Mouse (Mus musculus) embryonic facial prominence, embryonic 13.5 days (tissue): ENCODE measurements at regions not wholly inside any gene's neighbourhood (a gene's known extent, or its start where the extent isn't known, plus 50 kb on each side); places are given as distances from the start of the nearest gene placed in this dataset.

ENCODE experiments used
- ATAC-seq: fragments of 200-750 bp; cut with Nextera tagmentation; 2 replicates; pipeline ENCODE4 v1.8.0; 2017; ENCODE audit warnings: low read depth; ENCODE audit not compliant: insufficient number of reproducible peaks, insufficient read depth, low FRiP score, low TSS enrichment
- H3K27ac ChIP-seq: fragments of 300-500 bp; sonication (generic); 2 replicates; pipeline ENCODE4 v1.5.1; 2015; ENCODE audit warnings: moderate library complexity, mild to moderate bottlenecking, inconsistent platforms
- H3K27me3 ChIP-seq: fragments of 300-500 bp; sonication (generic); 2 replicates; pipeline ENCODE4 v1.6.1; 2015; ENCODE audit warnings: mild to moderate bottlenecking, inconsistent platforms
- H3K36me3 ChIP-seq: fragments of 300-500 bp; sonication (generic); 2 replicates; pipeline ENCODE4 v1.6.1; 2015; ENCODE audit warnings: mild to moderate bottlenecking, inconsistent platforms
- H3K4me1 ChIP-seq: fragments of 300-500 bp; sonication (generic); 2 replicates; pipeline ENCODE4 v1.6.1; 2015; ENCODE audit warnings: inconsistent platforms
- H3K4me2 ChIP-seq: fragments of 300-500 bp; sonication (generic); 2 replicates; pipeline ENCODE4 v1.6.1; 2015; ENCODE audit warnings: moderate library complexity, mild to moderate bottlenecking, inconsistent platforms
- H3K4me3 ChIP-seq: fragments of 300-500 bp; sonication (generic); 2 replicates; pipeline ENCODE4 v1.5.1; 2015; ENCODE audit warnings: mild to moderate bottlenecking, inconsistent platforms
- H3K9ac ChIP-seq: fragments of 300-500 bp; sonication (generic); 2 replicates; pipeline ENCODE4 v1.6.1; 2015; ENCODE audit warnings: mild to moderate bottlenecking, inconsistent platforms
- H3K9me3 ChIP-seq: fragments of 300-500 bp; sonication (generic); 2 replicates; pipeline ENCODE4 v1.6.1; 2016; ENCODE audit warnings: inconsistent platforms
- WGBS: fragments of 180-500 bp; shearing (Covaris S2); methylation state at CpG from one replicate; pipeline ENCODE4 v1.1.7; 2015; ENCODE audit warnings: mixed read lengths; 5-methylcytosine and 5-hydroxymethylcytosine counted together

DNA sequence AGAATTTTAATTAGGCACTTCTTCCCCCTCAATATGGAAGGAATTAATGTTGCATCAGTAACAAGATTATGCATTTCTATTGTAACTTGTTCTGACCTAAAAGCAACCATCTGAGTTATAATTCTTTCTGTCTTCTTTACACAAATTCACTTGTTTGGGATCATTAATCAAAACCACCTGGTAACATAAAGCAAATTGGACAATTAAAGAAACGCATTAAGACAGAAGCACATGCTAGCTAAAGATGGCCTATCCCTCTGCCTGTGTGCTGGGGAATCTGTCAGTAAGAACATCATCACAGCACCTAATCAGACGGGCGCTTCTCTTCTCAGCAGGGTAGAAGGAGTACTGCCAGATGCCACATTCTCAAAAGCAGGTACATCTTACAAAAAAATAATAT is 553.7 kb upstream of the Map3k7 start:
- no peak for ATAC-seq
- Histone ChIP-seq H3K9ac (no peak overlapping the region), H3K4me1 (peaks cover 10% of the 10 kb centered on the region), H3K4me3 (no peak overlapping the region), H3K27me3 (no peaks in the 10 kb centered on the region), H3K9me3 (no peaks in the 10 kb centered on the region), H3K36me3 (no peaks in the 10 kb centered on the region), H3K4me2 (no peak overlapping the region), H3K27ac (no peak overlapping the region)
- WGBS: 58% methylated on average over 3 of the region's 3 CpGs

DNA sequence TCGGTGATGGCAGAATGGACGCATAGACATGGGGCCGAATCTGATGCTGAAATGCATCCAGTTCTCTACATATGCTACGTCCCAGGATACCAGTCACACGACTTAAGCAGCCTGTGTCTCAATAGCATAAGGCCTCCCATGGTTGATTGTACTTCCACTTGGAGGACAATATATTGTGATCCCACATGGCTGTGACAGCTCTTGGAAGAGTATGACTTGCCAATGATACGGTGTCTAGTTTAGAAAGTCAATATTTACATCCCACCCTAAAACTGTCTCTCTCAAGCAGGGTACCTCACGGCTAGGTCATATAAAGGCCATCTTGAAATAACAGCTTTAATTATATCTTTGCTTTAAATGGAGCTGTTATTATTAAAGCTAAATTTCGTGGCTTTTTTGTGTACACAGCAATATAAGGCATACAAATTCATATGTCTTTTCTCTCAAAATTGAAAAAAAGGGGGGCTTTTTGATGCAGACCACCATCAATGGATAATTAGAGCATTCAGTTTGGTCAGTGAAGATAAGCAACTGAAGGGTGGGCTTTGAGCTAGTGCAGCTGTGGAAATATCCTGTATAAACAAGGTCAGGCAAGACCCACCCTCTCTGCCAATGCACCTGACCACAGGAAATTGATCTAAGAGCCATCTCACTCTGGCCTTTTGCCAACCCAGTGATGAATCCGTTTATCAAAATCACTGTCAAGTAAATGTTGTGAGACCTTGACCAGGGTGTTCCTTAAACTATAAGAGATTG is 551.9 kb upstream of the Map3k7 start:
- no peak overlapping the region for H3K4me3 ChIP-seq
- H3K4me2 ChIP-seq: no peak overlapping the region
- no peaks in the 10 kb centered on the region for H3K9me3 ChIP-seq
- H3K4me1 ChIP-seq: 0 out of 2 replicates have a peak, but pooled peaks cover 5% of the 10 kb centered on the region
- H3K9ac ChIP-seq: no peak overlapping the region
- no peak for ATAC-seq
- H3K27ac ChIP-seq: no peak overlapping the region
- H3K27me3 ChIP-seq: no peaks in the 10 kb centered on the region
- 86% methylated on average over 9 of the region's 9 CpGs for WGBS
- H3K36me3 ChIP-seq: no peaks in the 10 kb centered on the region

DNA sequence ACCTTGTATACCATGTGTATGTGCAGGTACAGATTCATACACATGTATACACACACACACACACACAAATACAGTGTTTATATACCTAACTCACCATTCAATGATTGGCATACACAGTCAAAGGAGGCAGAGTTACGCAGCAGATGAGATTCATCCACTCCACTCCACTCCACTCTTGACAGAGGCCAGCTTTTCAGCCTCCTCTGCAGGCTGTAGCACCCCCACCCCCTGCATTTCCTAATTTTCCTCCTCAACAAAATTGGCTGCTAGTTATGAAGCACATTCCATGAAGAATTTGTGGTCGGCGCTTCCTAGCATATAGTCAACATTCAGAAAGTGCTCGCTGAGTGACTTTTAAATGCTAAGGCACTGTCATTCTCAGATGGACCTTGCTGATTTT is 546.7 kb upstream of the Map3k7 start:
- Histone ChIP-seq H3K27me3 (peaks cover 8% of the 10 kb centered on the region; the same call in 1 of the 2 replicates), H3K36me3 (no peaks in the 10 kb centered on the region), H3K9ac (no peak overlapping the region), H3K27ac (no peak overlapping the region), H3K4me2 (no peak overlapping the region), H3K4me1 (peaks cover 21% of the 10 kb centered on the region), H3K4me3 (no peak overlapping the region), H3K9me3 (peaks cover 3% of the 10 kb centered on the region; the same call in 1 of the 2 replicates)
- ATAC-seq: no peak
- WGBS: 73% methylated on average over 4 of the region's 4 CpGs

DNA sequence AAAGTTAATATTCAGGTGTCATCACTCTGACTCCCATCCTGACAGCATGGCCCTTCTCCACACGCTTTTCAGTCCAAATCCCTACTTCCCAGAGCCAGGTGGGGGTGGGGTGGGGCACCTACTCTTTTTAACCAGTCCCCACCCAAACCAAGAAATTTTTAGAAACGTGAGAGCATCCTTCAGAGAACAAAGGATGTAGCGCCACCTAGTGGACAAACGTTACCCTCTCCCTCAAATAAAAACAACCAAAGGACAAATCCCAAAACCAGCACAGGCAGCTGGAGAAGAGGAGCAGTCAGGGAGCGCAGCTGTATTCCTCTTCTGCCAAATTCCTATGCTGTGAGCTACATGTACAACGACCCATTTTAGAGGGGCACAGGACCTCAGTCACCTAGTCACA is 544.7 kb upstream of the Map3k7 start:
- no peaks in the 10 kb centered on the region for H3K36me3 ChIP-seq
- no peak for ATAC-seq
- no peak overlapping the region for H3K4me3 ChIP-seq
- H3K4me1 ChIP-seq: peaks cover 21% of the 10 kb centered on the region
- H3K27ac ChIP-seq: no peak overlapping the region
- WGBS: 5% methylated on average over 6 of the region's 6 CpGs
- H3K9me3 ChIP-seq: peaks cover 3% of the 10 kb centered on the region; the same call in 1 of the 2 replicates
- no peak overlapping the region for H3K4me2 ChIP-seq
- H3K9ac ChIP-seq: no peak overlapping the region
- peaks cover 11% of the 10 kb centered on the region; the same call in 1 of the 2 replicates for H3K27me3 ChIP-seq

DNA sequence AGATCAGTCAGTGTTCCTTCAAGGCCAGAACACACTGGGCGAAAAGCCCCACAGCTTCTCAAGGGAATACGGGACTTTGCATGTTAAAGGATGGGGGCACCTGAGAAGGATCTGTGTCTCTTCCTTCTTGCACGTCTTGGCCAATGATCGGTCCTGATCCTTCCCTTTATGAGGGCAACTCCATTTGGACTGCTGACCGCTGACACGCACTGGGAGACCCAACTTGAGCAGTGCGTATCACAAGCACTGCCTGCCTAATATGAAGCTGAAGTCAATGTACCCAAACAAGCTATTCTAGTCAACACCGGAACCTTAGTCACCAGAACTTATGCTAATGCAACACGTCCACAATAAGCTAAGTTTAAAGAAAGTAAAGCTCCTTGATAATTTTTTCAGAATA is 543.7 kb upstream of the Map3k7 start:
- Histone ChIP-seq H3K27ac (no peak overlapping the region), H3K4me1 (peaks cover 21% of the 10 kb centered on the region), H3K4me2 (no peak overlapping the region), H3K27me3 (peaks cover 11% of the 10 kb centered on the region; the same call in 1 of the 2 replicates), H3K36me3 (no peaks in the 10 kb centered on the region), H3K9me3 (peaks cover 3% of the 10 kb centered on the region; the same call in 1 of the 2 replicates), H3K9ac (no peak overlapping the region), H3K4me3 (no peak overlapping the region)
- ATAC-seq: no peak
- WGBS: 86% methylated on average over 9 of the region's 9 CpGs

DNA sequence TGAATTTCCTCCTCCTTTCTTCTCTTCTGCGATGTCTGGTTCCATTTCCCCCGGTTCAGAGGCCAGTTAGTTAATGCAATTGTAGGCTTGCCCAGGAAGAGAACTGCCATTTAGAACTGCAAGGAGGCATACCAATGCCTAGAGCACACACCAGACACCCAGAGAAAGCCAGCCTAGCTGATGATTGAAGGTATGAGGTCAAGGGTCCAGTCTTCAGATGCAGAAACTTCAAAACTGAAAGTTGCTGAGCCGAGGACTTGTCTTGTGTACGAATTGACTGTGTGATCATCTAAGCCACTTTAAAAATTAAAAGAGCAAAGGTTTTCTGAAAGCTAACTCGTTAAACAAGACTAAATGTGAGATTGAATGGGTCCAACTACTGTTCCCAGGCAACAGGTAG is 542.5 kb upstream of the Map3k7 start:
- H3K9me3 ChIP-seq: peaks cover 3% of the 10 kb centered on the region; the same call in 1 of the 2 replicates
- H3K27me3 ChIP-seq: peaks cover 11% of the 10 kb centered on the region; the same call in 1 of the 2 replicates
- no peaks in the 10 kb centered on the region for H3K36me3 ChIP-seq
- no peak overlapping the region for H3K4me2 ChIP-seq
- ATAC-seq: no peak
- no peak overlapping the region for H3K27ac ChIP-seq
- H3K9ac ChIP-seq: no peak overlapping the region
- 72% methylated on average over 5 of the region's 5 CpGs for WGBS
- H3K4me1 ChIP-seq: peaks cover 24% of the 10 kb centered on the region
- H3K4me3 ChIP-seq: no peak overlapping the region

DNA sequence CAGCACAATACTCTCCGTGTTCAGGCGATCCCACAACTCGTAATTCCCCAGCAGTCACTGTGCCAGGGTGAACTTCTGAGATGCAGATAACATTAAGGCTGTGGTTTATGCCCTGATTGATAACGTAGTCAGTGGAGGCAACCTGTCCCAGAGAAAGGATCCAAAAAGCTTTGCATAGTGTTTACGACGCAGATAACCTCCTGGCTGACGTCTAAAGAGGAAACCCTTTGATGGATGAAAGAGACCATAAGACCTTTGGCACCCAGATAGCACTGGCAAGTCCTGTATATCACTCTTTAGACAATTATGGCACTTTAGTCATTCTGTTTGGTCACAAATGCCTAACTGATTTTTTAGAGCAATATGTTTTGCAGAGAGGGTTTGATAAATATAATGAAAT is 538.8 kb upstream of the Map3k7 start:
- 0 out of 2 replicates have a peak, but pooled peaks cover 10% of the 10 kb centered on the region for H3K4me1 ChIP-seq
- H3K4me3 ChIP-seq: no peak overlapping the region
- H3K27me3 ChIP-seq: peaks cover 11% of the 10 kb centered on the region; the same call in 1 of the 2 replicates
- WGBS: 62% methylated on average over 7 of the region's 7 CpGs
- no peak overlapping the region for H3K9ac ChIP-seq
- H3K4me2 ChIP-seq: no peak overlapping the region
- no peak for ATAC-seq
- H3K9me3 ChIP-seq: no peaks in the 10 kb centered on the region
- H3K27ac ChIP-seq: no peak overlapping the region
- no peaks in the 10 kb centered on the region for H3K36me3 ChIP-seq

DNA sequence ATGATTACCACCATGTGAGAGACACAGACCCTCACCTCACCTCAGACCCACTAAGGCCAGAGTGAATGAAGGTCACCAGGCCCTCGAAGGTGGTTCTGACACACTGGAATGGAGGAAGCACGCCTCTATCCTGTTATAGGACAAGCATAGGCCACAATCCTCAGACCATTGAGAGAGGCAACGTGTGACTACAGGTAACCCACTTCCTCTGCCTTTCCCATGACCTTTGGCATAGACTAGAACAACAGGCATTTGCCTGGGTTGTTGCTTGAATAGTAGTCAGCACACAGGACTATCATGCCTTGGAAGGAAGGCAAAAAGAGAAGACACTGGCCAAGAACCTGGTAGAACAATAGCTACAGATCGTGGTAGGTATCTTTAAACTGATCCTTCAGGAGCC is 538.2 kb upstream of the Map3k7 start:
- no peaks in the 10 kb centered on the region for H3K36me3 ChIP-seq
- no peak for ATAC-seq
- peaks cover 6% of the 10 kb centered on the region; the same call in 1 of the 2 replicates for H3K27me3 ChIP-seq
- 89% methylated on average over 4 of the region's 4 CpGs for WGBS
- H3K4me1 ChIP-seq: 0 out of 2 replicates have a peak, but pooled peaks cover 4% of the 10 kb centered on the region
- no peak overlapping the region for H3K27ac ChIP-seq
- H3K4me2 ChIP-seq: no peak overlapping the region
- no peak overlapping the region for H3K4me3 ChIP-seq
- H3K9me3 ChIP-seq: no peaks in the 10 kb centered on the region
- no peak overlapping the region for H3K9ac ChIP-seq

DNA sequence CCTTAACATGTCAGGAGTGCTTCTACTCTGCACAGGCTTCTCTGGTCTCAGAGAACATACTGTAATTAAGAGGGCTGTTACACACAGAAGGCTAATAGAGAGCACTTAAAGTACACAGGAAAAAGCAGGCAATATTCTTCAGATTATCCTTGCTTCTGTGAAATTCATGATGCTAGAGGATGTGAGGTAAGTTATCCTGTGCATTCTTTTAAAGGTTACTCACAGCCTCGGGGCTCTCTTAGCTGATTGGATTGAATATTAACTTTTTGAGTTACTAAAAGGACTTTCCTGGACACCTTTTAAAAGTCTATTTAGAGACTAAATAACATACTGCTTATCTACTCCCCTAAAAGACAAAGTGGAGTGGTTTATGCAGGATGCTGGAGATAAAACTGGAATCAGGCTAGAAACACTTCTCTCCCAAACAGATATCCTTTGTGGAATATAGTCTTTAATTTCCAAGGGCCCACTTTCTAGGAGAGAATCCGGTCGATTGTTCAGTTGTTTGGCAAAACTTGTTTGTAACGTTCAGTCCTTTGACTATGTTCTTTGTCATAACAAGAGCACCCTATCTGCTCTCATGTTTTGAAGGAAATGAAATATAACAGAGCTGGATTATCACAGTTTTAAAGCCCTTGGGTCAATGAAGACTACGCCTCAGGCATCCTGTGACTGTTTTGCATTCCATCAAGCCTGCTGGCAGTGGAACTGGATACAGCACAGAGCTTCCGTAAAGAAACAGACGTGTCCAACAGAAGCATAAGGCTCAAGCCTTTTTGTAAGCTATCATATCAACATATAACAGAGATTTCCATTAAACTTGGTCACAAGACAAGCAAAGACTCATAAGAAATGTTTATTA is 537.5 kb upstream of the Map3k7 start:
- Histone ChIP-seq H3K9ac (no peak overlapping the region), H3K36me3 (no peaks in the 10 kb centered on the region), H3K4me2 (no peak overlapping the region), H3K4me1 (0 out of 2 replicates have a peak, but pooled peaks cover 3% of the 10 kb centered on the region), H3K4me3 (no peak overlapping the region), H3K9me3 (no peaks in the 10 kb centered on the region), H3K27me3 (0 out of 2 replicates have a peak, but pooled peaks cover 3% of the 10 kb centered on the region), H3K27ac (no peak overlapping the region)
- ATAC-seq: no peak
- WGBS: 63% methylated on average over 7 of the region's 7 CpGs

DNA sequence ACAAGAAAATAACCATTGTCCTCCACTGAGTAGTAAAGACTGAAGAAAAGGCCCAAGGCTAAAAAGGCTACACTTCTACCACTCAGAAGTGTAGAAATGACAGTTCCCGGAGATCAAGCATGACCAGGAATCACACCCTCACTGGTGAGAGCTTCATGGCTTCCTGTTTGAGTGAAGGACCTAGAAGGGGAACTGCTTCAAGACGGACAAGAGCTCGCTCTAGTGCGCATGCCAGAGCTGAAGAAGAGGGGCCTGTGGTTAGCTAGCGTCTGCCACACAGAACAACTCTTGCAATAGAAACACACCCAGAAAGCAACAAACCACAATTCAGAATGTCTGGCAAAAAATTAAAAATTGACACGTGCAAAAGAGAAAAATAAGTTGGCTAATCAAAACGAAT is 530.0 kb upstream of the Map3k7 start:
- H3K9ac ChIP-seq: no peak overlapping the region
- H3K4me2 ChIP-seq: no peak overlapping the region
- H3K27me3 ChIP-seq: no peaks in the 10 kb centered on the region
- H3K4me1 ChIP-seq: no peaks in the 10 kb centered on the region
- no peak overlapping the region for H3K4me3 ChIP-seq
- no peaks in the 10 kb centered on the region for H3K9me3 ChIP-seq
- no peak for ATAC-seq
- WGBS: 83% methylated on average over 7 of the region's 7 CpGs
- H3K27ac ChIP-seq: no peak overlapping the region
- no peaks in the 10 kb centered on the region for H3K36me3 ChIP-seq

DNA sequence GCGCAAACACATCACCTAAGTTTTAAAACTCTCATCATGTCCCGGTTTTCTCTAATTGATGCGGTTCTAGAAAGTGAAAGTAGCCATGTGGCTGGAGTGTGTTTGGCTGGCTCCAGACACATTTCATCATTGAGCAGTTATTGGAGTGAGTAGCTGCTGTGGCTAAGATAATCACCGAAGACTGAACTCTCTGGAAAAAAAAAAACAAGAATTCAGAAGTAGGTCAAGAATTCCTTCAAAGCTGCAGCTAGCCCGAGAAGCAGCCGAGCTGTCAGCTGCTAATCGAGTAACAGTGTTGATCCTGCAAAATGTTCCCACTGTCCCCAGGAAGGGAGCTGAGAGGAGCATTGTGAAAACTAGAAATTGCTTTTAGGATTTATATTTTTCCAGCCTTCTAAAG is 509.0 kb upstream of the Map3k7 start:
- no peak for ATAC-seq
- WGBS: 58% methylated on average over 7 of the region's 7 CpGs
- no peak overlapping the region for H3K9ac ChIP-seq
- no peak overlapping the region for H3K27ac ChIP-seq
- no peaks in the 10 kb centered on the region for H3K36me3 ChIP-seq
- H3K27me3 ChIP-seq: no peaks in the 10 kb centered on the region
- H3K9me3 ChIP-seq: no peaks in the 10 kb centered on the region
- H3K4me3 ChIP-seq: no peak overlapping the region
- H3K4me1 ChIP-seq: 0 out of 2 replicates have a peak, but pooled peaks cover 4% of the 10 kb centered on the region
- H3K4me2 ChIP-seq: no peak overlapping the region
